Mouse (Mus musculus) liver, postnatal 0 days (tissue): ENCODE measurements around the gene Ccdc159. TPM values are rescaled to one million over a fixed set of nuclear protein-coding genes. Genes with fewer than 3 reads are reported as not detected.

Source experiments
- ATAC-seq: fragments of 200-750 bp; cut with Nextera tagmentation; 2 replicates; pipeline ENCODE4 v1.8.0; 2017; ENCODE audit warnings: mild to moderate bottlenecking, moderate library complexity
- DNase-seq: peaks from one replicate; pipeline ENCODE4 v3.0.0-alpha.2; 2016
- H3K27ac ChIP-seq: fragments of 300-500 bp; sonication (generic); 2 replicates; pipeline ENCODE4 v1.5.1; 2014; ENCODE audit warnings: antibody characterized with exemption, moderate library complexity, mild to moderate bottlenecking, low read depth
- H3K27me3 ChIP-seq: fragments of 300-500 bp; sonication (generic); 2 replicates; pipeline ENCODE4 v1.6.1; 2014; ENCODE audit warnings: low read length, control low read depth, mixed read lengths; ENCODE audit not compliant: insufficient read depth
- H3K36me3 ChIP-seq: fragments of 300-500 bp; sonication (generic); replicated peaks from 2 replicates; pipeline ENCODE4 v1.6.1; 2014; ENCODE audit warnings: mild to moderate bottlenecking, control low read depth, low read length, moderate library complexity, mixed read lengths; ENCODE audit not compliant: insufficient read depth
- H3K4me1 ChIP-seq: fragments of 300-500 bp; sonication (generic); 2 replicates; pipeline ENCODE4 v1.6.1; 2014; ENCODE audit warnings: antibody characterized with exemption, mild to moderate bottlenecking, control low read depth; ENCODE audit not compliant: insufficient read depth
- H3K4me2 ChIP-seq: fragments of 300-500 bp; sonication (generic); 2 replicates; pipeline ENCODE4 v1.6.1; 2014; ENCODE audit warnings: low read depth, mild to moderate bottlenecking, low read length, moderate library complexity, mixed read lengths
- H3K4me3 ChIP-seq: fragments of 300-500 bp; sonication (generic); 2 replicates; pipeline ENCODE4 v1.5.1; 2014; ENCODE audit warnings: low read depth, low read length
- H3K9ac ChIP-seq: fragments of 300-500 bp; sonication (generic); replicated peaks from 2 replicates; pipeline ENCODE4 v1.6.1; 2014; ENCODE audit warnings: mild to moderate bottlenecking, moderate library complexity
- H3K9me3 ChIP-seq: fragments of 300-500 bp; sonication (generic); 2 replicates; pipeline ENCODE4 v1.6.1; 2016; ENCODE audit warnings: mild to moderate bottlenecking, control low read depth, low read length, mixed read lengths
- CTCF ChIP-seq: sonication (generic); IDR thresholded peaks from 2 replicates; pipeline ENCODE4 v1.5.1; 2016; ENCODE audit warnings: antibody characterized with exemption, low read depth
- EP300 ChIP-seq: IDR thresholded peaks from 2 replicates; pipeline ENCODE4 v1.6.1; 2016; ENCODE audit warnings: antibody characterized with exemption, low read depth, mild to moderate bottlenecking
- WGBS: fragments of 180-500 bp; shearing (Covaris S2); extraction: QIAGEN DNeasy Blood & Tissue Kit; methylation state at CpG from one replicate; pipeline ENCODE4 v1.1.7; 2014; ENCODE audit not compliant: insufficient replicate concordance; 5-methylcytosine and 5-hydroxymethylcytosine counted together
- polyA plus RNA-seq: library from polyadenylated mRNA; unstranded; fragments of >200 nt; fragmentation: Nextera tagmentation; extraction: Ambion mirVana; gene quantifications from 2 replicates; pipeline ENCODE4 v1.2.1, GENCODE M21; 2015

The Ccdc159 gene
- polyA plus RNA-seq, 1 experiment from 2014 or later = 1.1 TPM

DNA sequence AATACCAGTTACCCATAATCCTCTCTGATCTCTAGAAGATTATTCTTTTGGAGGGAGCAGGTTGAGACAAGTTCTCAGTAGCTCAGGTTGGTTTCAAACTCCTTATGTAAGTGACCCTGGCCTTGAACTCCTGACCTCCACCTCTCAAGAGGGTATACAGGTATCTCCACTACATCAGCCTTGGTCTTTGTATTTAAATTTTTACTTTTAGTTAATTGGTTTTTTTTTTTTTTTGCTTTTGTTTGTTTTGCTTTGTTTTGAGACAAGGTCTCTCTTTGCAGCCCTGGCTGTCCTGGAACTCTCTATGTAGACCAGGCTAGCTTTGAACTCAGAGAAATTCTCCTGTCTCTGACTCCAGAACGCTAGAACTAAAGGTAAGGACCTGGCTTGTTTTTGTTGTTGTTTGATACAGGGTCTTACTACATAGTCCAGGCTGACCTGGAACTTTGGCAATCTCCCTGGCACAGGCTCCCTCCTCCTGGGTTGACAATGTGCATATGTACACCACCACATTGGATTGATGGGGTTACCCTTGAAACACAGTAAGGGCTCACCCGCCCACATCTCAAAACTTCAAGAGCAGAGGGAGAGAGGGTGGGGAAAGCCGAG lies 3.7 kb upstream of the Ccdc159 start:
- peak overlapping the region; percentile 92 for H3K27ac ChIP-seq
- WGBS = 14% methylated on average over 3 of the region's 3 CpGs
- no peak for TF ChIP-seq CTCF
- no peak for TF ChIP-seq EP300

DNA sequence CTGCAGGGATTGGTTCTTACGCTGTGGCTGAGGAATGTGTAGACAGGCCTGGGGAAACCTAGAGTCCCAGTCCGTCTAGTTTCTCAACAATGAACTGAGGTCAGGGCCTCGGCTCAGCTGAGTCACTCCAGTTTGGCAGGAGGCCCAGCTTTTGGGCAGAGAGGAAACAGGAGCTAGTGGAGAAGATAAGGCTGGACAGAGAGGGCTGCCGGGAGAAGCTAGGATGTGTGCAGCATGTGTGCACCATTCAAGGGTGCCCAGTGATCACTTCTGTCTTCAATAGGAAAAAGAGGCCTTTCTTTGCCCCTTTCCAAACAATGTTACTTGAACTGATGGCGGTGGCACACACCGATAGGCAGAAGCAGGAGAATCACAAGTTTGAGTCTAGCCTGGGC lies 3.2 kb upstream of the Ccdc159 start:
- peak; percentile 92 for DNase-seq
- Histone ChIP-seq H3K27ac (peak overlapping the region; percentile 92), H3K27me3 (no peaks in the 10 kb centered on the region), H3K4me1 (peaks cover 31% of the 10 kb centered on the region), H3K36me3 (no peaks in the 10 kb centered on the region), H3K4me2 (peak overlapping the region; percentile 43), H3K9ac (peak overlapping the region; percentile 27), H3K4me3 (no peak overlapping the region), H3K9me3 (no peaks in the 10 kb centered on the region)
- ATAC-seq = peak; percentile 79
- WGBS = 32% methylated on average over 6 of the region's 6 CpGs
- TF ChIP-seq CTCF (no peak), EP300 (peak; percentile 93)

More for the DNA sequence above, 3.7 kb upstream of the Ccdc159 start:
- H3K9me3 ChIP-seq = no peaks in the 10 kb centered on the region
- peaks cover 36% of the 10 kb centered on the region for H3K4me1 ChIP-seq
- H3K36me3 ChIP-seq = no peaks in the 10 kb centered on the region
- no peaks in the 10 kb centered on the region for H3K27me3 ChIP-seq
- DNase-seq = no peak
- no peak overlapping the region for H3K4me3 ChIP-seq
- no peak for ATAC-seq
- peak overlapping the region; percentile 43 for H3K4me2 ChIP-seq
- H3K9ac ChIP-seq = peak overlapping the region; percentile 27

DNA sequence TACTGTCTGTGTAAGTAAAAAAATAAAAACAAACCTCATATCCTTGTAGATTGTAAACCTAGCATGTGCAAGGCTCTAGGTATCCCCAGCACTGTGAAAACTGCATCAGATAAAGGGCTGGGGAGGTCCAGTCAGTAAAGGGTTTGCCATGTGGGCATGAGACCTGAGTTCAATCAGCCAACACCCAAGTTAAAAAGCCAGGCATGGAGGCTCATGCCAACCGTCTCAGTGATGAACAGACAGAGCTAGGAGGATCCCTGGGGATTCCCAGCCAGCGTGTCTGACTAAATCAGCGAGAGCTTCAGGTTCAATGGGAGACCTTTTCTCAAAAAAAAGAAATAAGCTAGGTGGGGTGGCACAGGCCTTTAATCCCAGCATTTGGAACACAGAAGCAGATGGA lies 2.2 kb upstream of the Ccdc159 start:
- Histone ChIP-seq H3K4me1 (peaks cover 30% of the 10 kb centered on the region), H3K4me2 (no peak overlapping the region), H3K4me3 (no peak overlapping the region), H3K9me3 (no peaks in the 10 kb centered on the region), H3K27ac (peak overlapping the region; percentile 92), H3K9ac (no peak overlapping the region), H3K36me3 (no peaks in the 10 kb centered on the region), H3K27me3 (no peaks in the 10 kb centered on the region)
- DNase-seq = no peak
- no peak for ATAC-seq
- WGBS = 85% methylated on average over 3 of the region's 3 CpGs
- TF ChIP-seq EP300 (no peak), CTCF (no peak)

DNA sequence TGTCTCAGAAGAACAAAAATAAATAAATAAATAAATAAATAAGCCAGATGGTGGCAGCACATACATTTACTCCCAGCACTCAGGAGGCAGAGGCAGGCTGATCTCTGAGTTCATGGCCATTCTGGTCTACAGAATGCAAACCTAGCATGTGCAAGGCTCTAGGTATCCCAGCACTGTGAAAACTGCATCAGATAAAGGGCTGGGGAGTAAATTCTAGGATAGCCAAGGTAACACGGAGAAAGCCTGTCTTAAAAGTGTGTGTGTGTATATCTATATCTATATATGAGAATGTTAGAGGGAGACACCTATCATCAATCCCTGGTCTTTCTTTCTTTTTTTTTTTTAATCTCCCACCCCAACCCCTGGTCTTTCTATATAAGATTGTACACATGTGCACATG lies 1.8 kb upstream of the Ccdc159 start:
- no peaks in the 10 kb centered on the region for H3K9me3 ChIP-seq
- WGBS = 92% methylated on average over 1 of the region's 1 CpGs
- peak overlapping the region; percentile 72 for H3K4me2 ChIP-seq
- H3K4me1 ChIP-seq = peaks cover 30% of the 10 kb centered on the region
- 0 out of 2 replicates have a peak overlapping the region, but pooled peaks have one; percentile 45 for H3K4me3 ChIP-seq
- H3K36me3 ChIP-seq = no peaks in the 10 kb centered on the region
- ATAC-seq (no peak), DNase-seq (no peak)
- H3K9ac ChIP-seq = peak overlapping the region; percentile 59; the same call in 1 of the 2 replicates
- TF ChIP-seq CTCF (no peak), EP300 (no peak)
- H3K27me3 ChIP-seq = no peaks in the 10 kb centered on the region
- peak overlapping the region; percentile 92; the same call in 1 of the 2 replicates for H3K27ac ChIP-seq

DNA sequence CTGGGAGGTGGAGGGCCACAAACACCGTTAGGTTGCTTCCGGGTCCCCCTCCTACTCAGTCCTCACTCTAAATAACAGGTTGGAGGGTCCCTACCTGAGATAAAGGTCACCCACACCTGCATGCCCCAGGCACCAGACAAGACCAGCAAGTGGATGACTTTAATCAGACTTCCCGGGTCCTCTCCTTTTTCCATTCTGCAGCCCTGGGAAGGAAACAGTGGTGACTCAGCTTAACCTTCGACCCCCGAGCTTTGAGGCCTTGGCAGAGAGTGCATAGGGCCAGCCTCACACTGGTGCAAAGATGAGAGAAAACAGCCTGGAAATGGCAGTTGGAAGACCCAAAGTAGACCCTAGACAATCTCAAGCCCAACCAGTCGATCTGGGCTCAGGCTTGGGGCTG lies 1.1 kb upstream of the Ccdc159 start:
- peak overlapping the region; percentile 45 for H3K4me3 ChIP-seq
- peak overlapping the region; percentile 72 for H3K4me2 ChIP-seq
- H3K36me3 ChIP-seq = no peaks in the 10 kb centered on the region
- H3K9ac ChIP-seq = peak overlapping the region; percentile 59; the same call in 1 of the 2 replicates
- WGBS = 41% methylated on average over 6 of the region's 6 CpGs
- peak overlapping the region; percentile 92 for H3K27ac ChIP-seq
- DNase-seq = peak; percentile 51
- no peaks in the 10 kb centered on the region for H3K9me3 ChIP-seq
- no peaks in the 10 kb centered on the region for H3K27me3 ChIP-seq
- TF ChIP-seq CTCF (no peak), EP300 (no peak)
- H3K4me1 ChIP-seq = peaks cover 30% of the 10 kb centered on the region
- no peak for ATAC-seq

DNA sequence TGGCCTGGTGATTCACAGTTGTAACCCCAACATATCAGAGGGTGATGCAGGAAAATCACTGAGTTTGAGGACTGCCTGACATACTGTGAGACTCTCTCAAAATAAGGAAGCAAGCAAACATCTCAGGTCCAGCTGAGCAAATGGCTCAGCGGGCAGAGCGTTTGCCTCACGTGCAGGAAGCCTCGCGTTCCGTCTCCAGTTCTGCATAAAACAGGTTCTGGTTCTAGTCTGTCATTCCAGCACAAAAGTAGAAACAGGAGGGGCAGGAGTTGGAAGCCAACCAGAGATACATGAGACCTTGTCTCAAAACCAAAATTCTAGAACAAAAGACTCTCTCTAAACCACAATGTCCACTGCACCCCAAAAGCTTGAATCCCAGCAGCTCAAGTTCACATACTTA lies 487 bp upstream of the Ccdc159 start:
- DNase-seq = no peak
- Histone ChIP-seq H3K27ac (peak overlapping the region; percentile 92), H3K4me2 (peak overlapping the region; percentile 72), H3K27me3 (no peaks in the 10 kb centered on the region), H3K9me3 (no peaks in the 10 kb centered on the region), H3K36me3 (no peaks in the 10 kb centered on the region), H3K4me3 (peak overlapping the region; percentile 45), H3K9ac (peak overlapping the region; percentile 58), H3K4me1 (peaks cover 30% of the 10 kb centered on the region)
- ATAC-seq = no peak
- TF ChIP-seq EP300 (no peak), CTCF (no peak)
- WGBS = 1% methylated on average over 6 of the region's 6 CpGs
